Mouse (Mus musculus) neural tube, embryonic 10.5 days (tissue): ENCODE data around the gene Yipf7.
A peak's percentile ranks its signal among the peaks of the same experiment; 100 is the strongest.

Experiments used
- DNase-seq: peaks from one replicate; pipeline ENCODE4 v3.0.0-alpha.2; 2017; ENCODE audit warnings: low spot score; ENCODE audit errors: extremely low spot score

Gene Yipf7

GRCm38 (mm10) chr5:69542489-69542888 is at the start of gene Yipf7:
Yipf7 (minus strand) TSS chr5:69542648.
- no peak for DNase-seq

GRCm38 (mm10) chr5:69591640-69592461 is 49.4 kb upstream of the Yipf7 start, which contains the start of gene Gnpda2:
Gnpda2 (minus strand) TSS chr5:69592340.
- DNase-seq: peak; percentile 86

GRCm38 (mm10) chr5:69557404-69557935 is 15.0 kb upstream of the Yipf7 start:
- DNase-seq: no peak

- DNase-seq: peak; percentile 98
Measured at GRCm38 (mm10) chr5:69556628-69557403, 14.4 kb upstream of the Yipf7 start, which contains the start of gene Guf1. Guf1 (plus strand) TSS chr5:69556923.

GRCm38 (mm10) chr5:69541680-69542079 is 768 bp downstream of the Yipf7 start:
- DNase-seq: no peak

- DNase-seq: no peak
Measured at GRCm38 (mm10) chr5:69523944-69524343, 18.5 kb downstream of the Yipf7 start.

- no peak for DNase-seq
Measured at GRCm38 (mm10) chr5:69522064-69522463, 20.4 kb downstream of the Yipf7 start.

GRCm38 (mm10) chr5:69520661-69521278 is 21.7 kb downstream of the Yipf7 start:
- DNase-seq: peak; percentile 47

- no peak for DNase-seq
Measured at GRCm38 (mm10) chr5:69512203-69512602, 30.2 kb downstream of the Yipf7 start.

GRCm38 (mm10) chr5:69511631-69512030 is 30.8 kb downstream of the Yipf7 start:
- no peak for DNase-seq

- DNase-seq: no peak
Measured at GRCm38 (mm10) chr5:69507045-69507444, 35.4 kb downstream of the Yipf7 start.

- DNase-seq: no peak
Measured at GRCm38 (mm10) chr5:69489046-69489445, 53.4 kb downstream of the Yipf7 start.

- no peak for DNase-seq
Measured at GRCm38 (mm10) chr5:69467520-69467919, 74.9 kb downstream of the Yipf7 start.
